Mouse (Mus musculus): Measurements from ENCODE around the gene Plcb4.
"Not testable (repeated sequence)": the region's sequence is repeated elsewhere in the genome, so short reads cannot be mapped to it uniquely, and the experiment has no call there.

The Plcb4 gene

DNA sequence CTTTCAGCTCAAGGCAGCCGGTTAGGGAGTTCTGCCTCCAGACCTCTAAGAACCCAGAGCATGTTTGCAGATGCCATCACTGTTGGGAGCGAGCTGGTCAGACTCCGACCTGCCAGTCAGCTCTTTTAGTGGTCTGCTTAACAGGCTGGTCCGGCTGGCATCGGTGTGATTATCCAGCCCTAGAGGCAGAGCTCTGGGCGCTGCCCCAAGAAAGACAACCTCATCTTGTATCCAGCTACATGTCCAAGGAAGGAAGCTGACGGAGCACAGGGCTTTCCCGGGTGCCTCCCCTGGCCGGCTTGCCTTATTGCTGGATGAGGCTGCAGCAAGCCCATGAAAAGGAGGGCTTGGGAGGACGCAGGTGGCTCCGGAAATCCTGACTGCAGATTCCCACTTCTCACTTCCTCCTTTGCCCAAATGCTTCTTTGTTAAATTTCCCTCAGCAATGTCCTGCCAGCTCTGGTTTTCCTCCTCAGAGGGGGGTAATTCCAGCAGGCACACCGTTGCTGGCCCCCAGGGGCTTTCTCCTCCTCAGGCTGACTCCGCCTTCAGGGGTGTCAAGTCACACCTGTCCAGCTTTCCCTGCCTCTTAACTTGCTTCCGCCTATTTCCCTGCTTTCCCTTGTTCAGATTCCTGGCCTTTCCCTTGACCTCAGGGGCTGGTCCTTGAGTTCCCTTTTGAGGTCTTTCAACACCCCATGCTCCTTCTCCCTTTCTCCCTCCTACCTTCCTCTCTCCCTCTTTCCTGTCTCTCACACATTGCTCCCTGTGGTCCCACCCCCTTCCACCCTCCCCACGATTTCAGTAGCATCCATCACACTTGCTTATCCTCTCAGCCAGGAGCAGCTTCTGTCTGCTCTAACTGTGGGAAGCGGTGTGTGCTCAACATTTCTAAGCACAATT is 58.7 kb downstream of the Plcb4 start:
- DNase-seq (ENCODE audit: low spot score) = peak; percentile 41

DNA sequence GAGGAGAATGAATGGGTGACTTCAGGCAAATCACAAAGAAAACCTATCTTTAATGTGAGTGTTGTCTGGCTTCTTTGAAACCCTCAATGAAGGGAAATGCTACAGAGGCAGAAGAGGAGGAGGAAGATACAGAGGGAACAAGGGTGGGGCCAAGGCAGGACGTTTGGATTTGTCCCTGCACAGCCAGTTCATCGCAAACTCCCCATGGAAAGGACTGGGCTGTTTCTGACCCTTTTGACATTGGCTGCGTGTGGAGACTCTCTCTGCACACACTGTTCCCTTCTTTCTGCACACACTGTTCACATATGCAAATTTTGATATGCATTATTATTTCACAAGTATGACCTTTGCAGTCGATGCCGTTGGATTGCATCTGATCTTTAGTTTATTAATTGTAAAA is 63.3 kb downstream of the Plcb4 start:
- no peak for DNase-seq (ENCODE audit: low spot score)

DNA sequence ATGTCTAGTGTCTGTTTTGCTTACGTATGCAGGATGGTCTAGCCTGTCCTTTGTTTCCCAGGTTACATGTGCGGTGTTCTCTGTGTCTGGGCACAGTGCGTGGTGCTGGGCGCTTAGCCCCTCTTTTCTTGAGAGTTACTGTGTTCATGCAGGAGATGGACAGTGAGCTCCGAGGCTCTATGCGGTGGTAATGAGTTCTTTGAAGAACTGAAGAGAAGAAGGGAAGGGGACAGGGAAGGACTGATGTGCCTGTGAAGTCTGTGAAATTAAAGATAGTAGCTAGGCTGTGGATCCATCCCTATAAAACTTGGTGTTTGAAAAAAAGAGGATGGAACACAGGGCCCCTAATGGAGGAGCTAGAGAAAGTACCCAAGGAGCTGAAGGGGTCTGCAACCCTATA is 64.6 kb downstream of the Plcb4 start:
- no peak for DNase-seq (ENCODE audit: low spot score)

DNA sequence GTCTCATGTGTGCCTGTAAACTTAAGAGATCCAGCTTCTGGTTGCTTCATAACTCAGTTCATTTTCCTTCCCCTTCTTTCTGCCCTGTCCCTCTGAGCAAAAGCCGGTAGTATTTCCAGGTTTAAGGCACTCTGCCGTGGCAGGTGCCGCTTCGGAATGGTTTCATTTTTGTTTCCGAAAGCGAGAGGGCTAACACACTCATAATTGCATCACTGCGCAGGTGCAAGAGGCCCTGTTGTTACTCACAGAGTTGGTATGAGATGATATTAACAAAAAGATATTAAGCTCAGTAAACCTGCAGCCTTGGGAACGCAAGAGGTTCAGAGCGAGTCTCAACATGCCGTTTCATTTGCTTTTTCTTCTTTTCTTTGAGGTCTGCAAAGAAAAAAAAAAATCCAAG is 65.7 kb downstream of the Plcb4 start:
- no peak for DNase-seq (ENCODE audit: low spot score)

DNA sequence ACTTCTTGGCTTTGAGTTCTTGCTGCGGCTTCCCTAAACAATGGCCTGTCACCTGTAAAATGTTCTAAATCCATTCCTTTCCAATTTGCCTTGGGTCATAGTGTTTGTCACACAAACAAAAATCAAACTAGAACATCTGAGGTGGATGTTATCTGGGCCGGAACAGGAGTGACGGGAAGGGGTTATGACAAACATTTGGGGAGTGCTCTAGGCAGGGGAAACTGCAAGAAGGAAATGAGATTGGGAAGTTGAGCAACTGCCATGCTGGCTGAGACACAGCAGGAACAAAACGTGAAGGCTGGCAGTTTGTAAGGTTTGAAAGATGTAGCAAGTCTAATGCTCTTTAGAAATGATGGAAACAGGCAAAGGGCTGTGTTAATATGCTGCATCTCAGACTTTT is 66.6 kb downstream of the Plcb4 start:
- DNase-seq (ENCODE audit: low spot score) = no peak

DNA sequence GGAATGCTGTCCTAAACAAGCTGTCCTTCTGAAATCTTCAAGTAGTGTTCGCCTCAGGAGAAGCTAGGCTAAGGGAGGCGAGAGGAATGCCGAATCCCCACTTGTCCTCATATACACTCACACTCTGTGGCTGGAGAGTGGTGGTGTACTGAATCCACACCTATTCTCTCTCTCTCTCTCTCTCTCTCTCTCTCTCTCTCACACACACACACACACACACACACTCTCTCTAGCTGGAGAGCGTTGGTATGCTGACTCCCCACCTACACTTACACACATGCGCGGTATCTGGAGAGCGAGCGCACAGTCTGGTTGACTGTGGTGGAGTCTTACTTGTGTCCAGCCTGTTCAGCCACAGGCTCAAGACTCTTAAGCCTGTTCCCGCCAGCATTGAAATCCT is 68.3 kb downstream of the Plcb4 start:
- DNase-seq (ENCODE audit: low spot score) = no peak

DNA sequence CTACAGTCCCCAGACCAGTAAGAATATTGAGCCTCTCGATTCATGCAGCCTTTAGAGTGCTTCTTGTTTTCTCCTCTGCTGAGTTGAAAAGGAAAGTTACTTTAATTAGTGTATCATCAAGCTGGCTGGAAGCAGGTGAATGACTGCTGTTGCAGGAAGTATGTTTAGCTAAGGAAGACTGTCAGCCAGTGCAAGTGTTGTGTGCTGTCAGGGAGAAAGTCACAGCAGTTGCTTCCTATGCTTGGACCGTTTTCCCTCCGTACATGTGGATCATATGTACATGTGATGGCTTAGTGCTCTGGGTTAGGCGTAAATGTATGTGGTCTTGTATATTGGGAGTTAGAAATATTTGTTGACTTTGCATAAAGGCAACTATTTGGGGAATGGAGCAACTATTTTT is 69.1 kb downstream of the Plcb4 start:
- DNase-seq (ENCODE audit: low spot score) = no peak

DNA sequence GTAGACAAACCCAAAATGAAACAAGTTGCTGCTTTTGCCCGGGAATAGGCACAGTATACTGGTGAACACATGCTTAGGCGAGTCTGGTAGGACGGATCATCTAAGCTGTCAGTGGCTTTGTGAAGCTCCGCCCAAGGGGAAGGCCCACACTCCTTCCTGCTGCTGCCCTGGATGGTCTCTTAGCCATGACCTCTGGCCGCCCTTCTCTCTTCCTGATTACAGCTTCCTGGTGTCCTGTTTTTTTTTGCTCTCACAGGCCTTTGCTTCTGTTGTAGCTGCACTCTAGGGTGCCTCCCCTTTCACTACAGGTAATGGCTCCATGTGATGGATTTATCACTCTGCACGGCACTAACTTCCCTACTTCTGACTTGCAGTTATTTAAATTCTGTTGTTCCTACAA is 72.8 kb downstream of the Plcb4 start:
- no peak for DNase-seq (ENCODE audit: low spot score)

DNA sequence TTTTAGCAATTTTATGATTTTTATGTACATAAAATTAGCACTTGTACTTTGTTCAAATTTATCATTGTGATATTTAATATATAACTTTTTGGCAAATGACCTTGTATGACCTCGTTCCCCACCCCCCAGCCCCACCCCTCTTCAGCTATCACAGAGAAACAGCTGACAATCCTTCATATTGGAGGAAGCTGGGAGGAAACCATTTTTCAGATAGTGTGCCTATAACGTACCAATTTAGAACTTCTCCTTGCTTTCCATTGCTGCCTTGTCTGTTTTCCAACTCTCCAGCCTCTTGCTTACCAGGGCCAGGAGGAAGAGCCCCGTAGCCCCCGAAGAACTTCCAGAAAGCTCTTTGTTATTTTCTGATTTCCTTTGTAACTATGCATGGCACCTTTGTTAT is 73.8 kb downstream of the Plcb4 start:
- no peak for DNase-seq (ENCODE audit: low spot score)

DNA sequence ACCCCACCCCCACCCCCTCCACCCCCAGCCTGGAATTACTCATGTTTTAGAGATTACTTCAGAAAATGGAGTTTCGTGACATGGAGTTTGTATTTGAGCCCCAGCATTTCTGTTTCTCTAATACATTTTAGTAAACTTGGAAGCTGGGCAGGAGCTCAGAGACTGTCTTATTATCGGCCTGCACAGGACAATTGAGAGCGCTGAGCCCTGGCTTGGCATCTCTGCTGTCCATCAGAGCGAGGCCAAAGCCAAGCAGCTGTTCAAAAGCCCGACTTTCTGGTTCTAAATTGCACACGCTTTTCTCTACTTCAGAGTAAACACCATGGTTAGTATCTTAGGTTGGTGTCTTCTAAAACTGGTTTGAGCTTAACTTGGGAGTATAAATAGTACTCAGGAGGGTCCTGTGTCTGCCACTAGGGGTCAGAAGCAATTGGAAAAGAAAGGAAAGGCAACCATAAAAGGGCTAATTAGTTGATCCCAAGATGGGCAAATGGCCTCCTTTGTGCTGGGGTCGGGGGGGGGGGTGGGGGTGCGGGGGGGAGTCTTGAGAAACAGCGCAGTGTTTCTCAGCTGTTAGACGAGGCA is 75.2 kb downstream of the Plcb4 start:
- DNase-seq (ENCODE audit: low spot score) = no peak

DNA sequence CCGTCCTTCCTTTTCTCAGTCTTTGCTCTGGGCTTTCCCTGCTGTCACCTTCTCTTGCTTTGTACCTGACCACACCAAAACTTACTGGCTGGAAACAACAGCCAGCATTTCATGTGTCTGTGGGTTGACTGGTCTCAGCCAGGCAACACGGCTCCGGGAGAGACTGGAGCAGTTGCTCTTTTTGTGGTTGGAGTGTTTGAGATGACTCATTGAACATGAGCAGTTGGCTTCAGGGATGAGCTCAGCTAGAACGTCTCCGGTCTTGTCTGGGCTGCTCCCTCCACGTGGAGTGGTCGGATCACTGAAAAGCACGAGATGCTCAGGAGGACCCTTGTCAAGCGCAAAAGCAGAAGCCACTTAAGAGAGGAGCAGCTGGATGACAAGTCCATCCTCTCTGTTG is 78.7 kb downstream of the Plcb4 start:
- DNase-seq (ENCODE audit: low spot score) = no peak

DNA sequence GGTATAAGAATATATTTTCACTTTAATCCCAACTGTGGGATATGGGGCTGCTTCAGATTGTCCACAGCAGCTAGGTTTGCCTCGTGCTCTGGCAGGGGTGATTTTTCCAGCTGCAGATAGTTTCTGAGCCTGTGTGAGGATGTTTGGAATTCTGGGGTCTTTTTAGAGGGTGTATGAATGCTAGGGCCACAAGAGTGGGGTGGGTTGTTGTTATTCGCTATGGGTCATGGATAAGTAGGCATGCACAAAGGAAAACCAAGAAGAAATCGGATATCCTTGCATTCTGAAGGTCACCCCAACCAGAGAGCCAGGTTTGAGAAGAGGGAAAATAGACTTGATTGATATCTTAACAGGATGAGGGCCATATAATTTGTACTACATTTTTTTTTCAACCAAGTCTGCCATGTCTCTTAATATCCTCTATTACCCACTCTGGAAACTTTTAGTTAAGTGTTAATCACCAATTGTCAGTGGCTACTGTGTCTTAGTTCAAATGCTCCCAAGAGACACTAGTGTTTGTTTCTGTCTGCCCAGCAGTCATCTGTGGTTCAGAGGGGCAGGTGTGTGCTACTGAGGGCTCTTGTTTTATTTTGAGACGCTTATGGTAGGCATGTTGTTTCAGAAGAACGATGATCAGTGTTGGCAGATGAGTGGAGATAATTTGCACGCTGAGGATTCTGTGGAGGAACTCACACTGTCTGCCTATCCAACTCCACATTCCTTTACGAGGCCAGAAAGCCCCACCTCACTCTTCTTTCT is 79.4 kb downstream of the Plcb4 start:
- DNase-seq (ENCODE audit: low spot score) = not testable (repeated sequence)

DNA sequence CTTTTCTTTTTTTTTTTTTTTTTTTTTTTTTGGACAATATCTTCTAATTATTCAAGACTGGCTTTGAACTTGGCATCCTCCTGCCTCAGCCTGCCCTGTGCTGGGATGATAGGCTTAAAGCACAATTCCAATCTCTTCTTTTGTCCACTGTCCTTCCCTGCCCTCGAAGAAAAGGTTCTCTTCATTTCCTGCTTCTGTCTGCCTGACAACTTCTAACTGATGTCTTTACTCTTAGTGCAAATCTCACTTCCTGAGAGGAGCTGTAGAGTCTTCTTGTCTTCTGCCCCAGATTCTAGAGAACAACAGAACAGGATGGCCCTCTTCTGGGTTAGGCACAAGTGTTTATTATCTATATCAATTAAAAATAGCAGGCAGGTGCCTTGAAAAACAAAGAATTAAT is 80.1 kb downstream of the Plcb4 start:
- DNase-seq (ENCODE audit: low spot score) = no peak

DNA sequence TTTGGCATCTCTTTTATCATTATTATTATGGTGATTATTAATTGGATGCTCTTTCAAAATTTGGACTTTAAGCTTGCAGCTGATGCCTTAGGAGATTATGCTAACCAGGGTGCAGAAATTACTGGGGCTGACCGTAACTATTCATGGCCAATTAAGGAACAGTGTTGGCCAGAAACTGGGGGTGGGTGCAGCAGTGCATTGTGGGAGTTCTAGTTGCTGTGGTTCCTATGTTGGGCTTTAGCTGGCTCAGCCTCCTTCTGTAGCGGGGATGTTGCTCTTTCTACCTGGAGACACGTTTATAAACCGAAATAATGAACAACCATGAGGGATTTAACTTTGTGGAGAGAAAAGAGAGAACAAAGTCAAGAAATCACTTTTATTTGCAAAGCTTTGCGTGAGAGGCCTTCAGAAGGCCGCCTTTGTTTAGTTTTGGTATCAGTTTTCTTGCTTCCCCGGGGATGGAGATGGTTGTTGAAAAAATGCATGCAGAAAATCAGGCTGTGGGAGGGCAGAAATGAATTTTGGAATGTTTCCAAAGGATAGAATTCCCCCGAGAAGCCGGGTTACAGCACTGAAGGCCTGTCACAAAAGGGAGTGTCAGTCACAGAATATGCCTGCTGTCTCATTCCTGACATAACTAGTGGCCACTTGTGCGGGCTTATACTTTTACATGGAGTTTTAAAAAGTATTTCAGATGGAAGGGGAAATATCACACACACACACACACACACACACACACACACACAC is 84.3 kb downstream of the Plcb4 start:
- no peak for DNase-seq (ENCODE audit: low spot score)

DNA sequence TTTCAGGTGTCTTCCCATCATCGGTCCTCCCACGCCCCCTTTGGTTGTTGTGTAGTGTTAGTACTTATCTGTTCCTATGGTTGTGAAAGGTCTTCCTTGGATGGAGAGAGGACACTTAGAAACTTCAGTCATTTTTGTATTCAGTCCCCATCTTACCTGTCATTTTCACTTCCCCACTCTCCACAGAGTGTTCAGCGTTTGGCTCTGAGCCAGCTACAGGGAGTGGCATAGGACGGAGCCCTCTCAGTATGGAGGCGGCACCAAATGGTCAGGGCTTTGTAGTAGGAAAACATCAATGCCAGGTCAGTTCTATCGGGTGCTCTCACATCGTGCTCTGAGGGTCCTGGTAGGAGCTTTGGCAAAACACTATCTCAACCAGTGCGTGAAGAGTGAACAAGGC is 85.9 kb downstream of the Plcb4 start:
- DNase-seq (ENCODE audit: low spot score) = no peak

DNA sequence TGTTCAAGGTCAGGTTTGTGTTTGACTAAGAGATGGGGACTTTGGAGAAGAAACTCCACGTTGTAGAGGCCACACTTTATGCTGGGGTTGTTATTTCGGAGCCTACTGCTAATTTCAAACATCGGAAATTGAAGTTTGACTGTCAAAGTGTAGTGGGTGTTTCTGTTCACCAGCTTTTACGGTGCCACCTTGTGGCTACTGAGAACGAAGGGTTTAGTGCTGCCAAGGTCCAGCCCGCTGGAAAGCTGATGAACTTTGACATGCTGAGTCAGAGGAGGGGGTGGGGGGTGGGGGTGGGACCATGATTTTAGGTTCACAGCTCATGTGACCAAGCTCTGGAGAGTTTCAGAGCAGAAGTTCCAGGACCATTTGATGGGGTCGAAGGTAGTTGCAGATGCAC is 86.3 kb downstream of the Plcb4 start:
- DNase-seq (ENCODE audit: low spot score) = no peak

DNA sequence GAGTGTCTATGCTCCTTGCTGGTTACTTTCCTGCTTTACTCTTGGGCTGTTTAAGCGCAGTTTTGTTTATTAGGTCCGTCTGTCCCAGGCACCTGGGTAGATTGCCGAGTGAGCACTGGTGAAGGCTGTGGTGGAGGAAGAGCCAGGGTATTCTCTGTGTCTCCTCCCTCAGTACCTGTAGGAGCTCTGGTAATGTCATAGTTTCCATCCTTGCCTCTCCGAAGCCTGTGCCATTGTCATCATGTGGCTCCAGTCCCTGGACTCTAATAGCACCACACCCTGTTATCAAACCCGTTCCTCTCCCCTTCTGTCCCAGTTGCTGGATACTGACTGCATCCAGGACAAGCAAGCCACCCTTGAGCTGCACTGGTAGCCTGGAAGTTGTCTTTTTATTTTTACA is 89.6 kb downstream of the Plcb4 start:
- DNase-seq (ENCODE audit: low spot score) = no peak

DNA sequence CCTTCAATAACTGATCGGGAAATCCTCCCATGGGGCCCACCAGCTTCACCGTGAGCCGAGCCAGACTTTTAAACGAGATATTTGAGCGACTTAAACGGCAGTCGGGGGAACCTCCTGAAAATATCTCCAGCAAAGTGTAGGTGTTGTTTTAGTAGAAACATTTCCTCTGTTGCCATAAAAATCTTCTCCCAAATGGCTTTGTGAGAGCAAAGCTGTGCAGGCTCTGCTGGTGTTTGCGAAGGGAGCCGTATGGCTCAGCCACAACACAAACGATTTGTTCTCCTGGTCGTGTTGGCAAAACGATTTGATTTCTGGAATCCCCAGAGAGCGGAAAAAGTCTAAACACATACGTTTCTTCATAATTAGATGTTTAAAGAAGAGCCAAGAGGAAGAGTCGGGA is 90.8 kb downstream of the Plcb4 start:
- no peak for DNase-seq (ENCODE audit: low spot score)

DNA sequence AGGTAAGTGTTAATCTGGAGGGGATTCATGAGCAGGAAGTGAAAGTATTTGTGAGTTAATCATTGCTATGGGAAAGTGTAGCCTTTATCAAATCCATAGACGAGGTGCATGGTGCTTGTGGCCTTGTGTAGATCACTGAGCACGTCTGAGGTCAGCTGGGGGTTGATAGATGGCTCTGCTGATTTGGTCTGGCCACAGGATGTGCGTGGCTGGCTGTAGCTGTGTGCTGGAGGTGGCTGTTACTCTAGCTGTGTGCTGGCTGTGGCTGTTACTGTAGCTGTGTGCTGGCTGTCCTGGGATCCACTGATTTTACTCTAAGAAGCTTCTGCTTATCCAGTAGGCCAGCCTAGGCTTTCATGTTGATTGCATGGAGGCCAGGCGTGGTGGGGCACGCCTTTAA is 91.9 kb downstream of the Plcb4 start:
- no peak for DNase-seq (ENCODE audit: low spot score)

DNA sequence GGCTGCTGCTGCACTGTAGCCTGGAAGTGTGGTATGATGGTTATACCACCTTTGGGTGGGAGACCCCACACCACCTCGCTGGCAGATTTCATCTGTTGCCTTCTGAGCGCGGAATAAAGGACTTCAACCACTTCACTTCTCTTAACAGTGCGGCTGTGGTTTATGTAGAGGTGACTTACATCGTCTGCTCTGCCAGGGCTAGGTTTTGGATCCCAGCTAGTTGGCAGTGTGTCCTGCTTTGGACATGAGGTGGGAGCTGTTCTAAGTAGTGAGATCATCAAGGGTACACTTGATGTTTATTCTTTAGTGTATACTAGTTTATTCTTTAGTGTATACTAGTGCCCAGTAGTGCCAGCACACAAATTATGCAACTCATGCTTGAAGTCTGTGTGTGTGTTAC is 97.0 kb downstream of the Plcb4 start:
- no peak for DNase-seq (ENCODE audit: low spot score)

DNA sequence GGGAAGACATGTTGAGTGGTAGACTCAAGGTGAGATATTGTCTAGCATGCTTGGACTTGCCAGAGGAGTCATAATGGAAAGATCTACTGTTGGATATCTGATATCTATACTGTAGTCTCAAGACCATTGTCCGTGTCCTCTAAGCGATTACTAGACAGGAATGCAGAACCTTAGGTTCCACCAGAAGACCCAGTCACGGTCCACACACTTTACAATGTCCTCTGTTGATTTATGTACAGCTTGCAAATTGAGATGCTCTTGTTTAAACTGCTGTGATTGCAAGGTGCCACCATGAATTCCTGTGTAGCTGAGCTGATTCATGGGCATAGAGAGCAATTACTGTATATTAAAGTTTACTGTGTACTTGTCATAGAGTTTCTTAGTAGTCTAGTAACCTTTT is 98.7 kb downstream of the Plcb4 start:
- no peak for DNase-seq (ENCODE audit: low spot score)

DNA sequence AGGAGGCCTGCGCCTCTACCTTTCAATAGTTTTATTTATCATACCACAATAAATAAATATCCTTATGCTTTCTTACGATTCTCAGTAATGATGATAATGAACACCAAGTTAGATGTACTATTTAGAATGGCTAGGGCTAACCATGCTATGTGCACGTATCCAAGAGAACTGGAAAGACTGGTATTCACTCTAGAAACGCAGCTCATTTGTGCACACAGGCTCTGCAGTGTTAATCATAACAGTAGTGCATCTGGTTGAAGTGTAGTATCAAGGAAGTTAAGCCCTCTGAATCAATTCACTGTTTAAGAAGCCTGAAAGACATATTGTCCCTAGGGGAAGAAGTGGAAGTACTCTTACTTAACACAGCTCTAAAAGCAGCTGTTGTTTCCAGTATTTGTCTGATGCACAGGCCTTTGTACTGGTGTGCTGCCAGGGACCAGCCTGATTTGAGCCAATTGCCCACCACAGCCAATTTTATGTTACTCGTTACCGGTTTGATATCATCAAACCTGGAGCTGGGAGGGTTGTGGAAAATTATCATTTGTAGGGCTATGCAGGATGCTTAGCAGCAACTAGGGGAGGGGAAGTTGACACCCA is 100.8 kb downstream of the Plcb4 start:
- DNase-seq (ENCODE audit: low spot score) = no peak

Measured in urinary bladder, postnatal 10 days (tissue).